Mouse (Mus musculus): ENCODE measurements around the gene Fnbp1.

GRCm38 (mm10) chr2:31108186-31108585 is 33.6 kb downstream of the Fnbp1 start:
- TF ChIP-seq CTCF (IDR thresholded peaks at IDR 0.05; ENCODE audit: borderline replicate concordance, extremely low read depth, insufficient read depth, insufficient read length), result no peak
- TF ChIP-seq POLR2A (IDR thresholded peaks at IDR 0.05; ENCODE audit: borderline replicate concordance, extremely low read depth, insufficient read depth, insufficient read length, poor library complexity, severe bottlenecking), result no peak

All from brain, embryonic 14.5 days (tissue).